Mouse (Mus musculus) midbrain, embryonic 12.5 days (tissue): ENCODE data around the gene Fam13a. TPM values are rescaled to one million over a fixed set of nuclear protein-coding genes. Genes with fewer than 3 reads are reported as not detected.

Experiments used
- ATAC-seq: fragments of 200-750 bp; cut with Nextera tagmentation; 2 replicates; pipeline ENCODE4 v1.8.0; 2017; ENCODE audit warnings: low read depth, moderate TSS enrichment, moderate library complexity; ENCODE audit not compliant: low FRiP score
- H3K27ac ChIP-seq: fragments of 300-500 bp; sonication (generic); replicated peaks from 2 replicates; pipeline ENCODE4 v1.5.1; 2016; ENCODE audit warnings: mild to moderate bottlenecking
- H3K27me3 ChIP-seq: fragments of 300-500 bp; sonication (generic); 2 replicates; pipeline ENCODE4 v1.6.1; 2016; ENCODE audit warnings: mild to moderate bottlenecking
- H3K36me3 ChIP-seq: fragments of 300-500 bp; sonication (generic); 2 replicates; pipeline ENCODE4 v1.6.1; 2016
- H3K4me1 ChIP-seq: fragments of 300-500 bp; sonication (generic); 2 replicates; pipeline ENCODE4 v1.6.1; 2016
- H3K4me2 ChIP-seq: fragments of 300-500 bp; sonication (generic); replicated peaks from 2 replicates; pipeline ENCODE4 v1.6.1; 2016; ENCODE audit warnings: mild to moderate bottlenecking, moderate library complexity
- H3K4me3 ChIP-seq: fragments of 300-500 bp; sonication (generic); 2 replicates; pipeline ENCODE4 v1.5.1; 2016; ENCODE audit warnings: mild to moderate bottlenecking
- H3K9ac ChIP-seq: fragments of 300-500 bp; sonication (generic); replicated peaks from 2 replicates; pipeline ENCODE4 v1.6.1; 2016; ENCODE audit warnings: mild to moderate bottlenecking, moderate library complexity
- H3K9me3 ChIP-seq: fragments of 300-500 bp; sonication (generic); 2 replicates; pipeline ENCODE4 v1.6.1; 2016; ENCODE audit warnings: mild to moderate bottlenecking
- WGBS: fragments of 180-500 bp; shearing (Covaris S2); methylation state at CpG from one replicate; pipeline ENCODE4 v1.1.7; 2016; 5-methylcytosine and 5-hydroxymethylcytosine counted together
- polyA plus RNA-seq: library from polyadenylated mRNA; unstranded; fragments of >200 nt; fragmentation: Nextera tagmentation; extraction: Ambion mirVana; gene quantifications from 2 replicates; pipeline ENCODE4 v1.2.1, GENCODE M21; 2016

The Fam13a gene
- polyA plus RNA-seq, 1 experiment from 2014 or later: 6.2 TPM

DNA sequence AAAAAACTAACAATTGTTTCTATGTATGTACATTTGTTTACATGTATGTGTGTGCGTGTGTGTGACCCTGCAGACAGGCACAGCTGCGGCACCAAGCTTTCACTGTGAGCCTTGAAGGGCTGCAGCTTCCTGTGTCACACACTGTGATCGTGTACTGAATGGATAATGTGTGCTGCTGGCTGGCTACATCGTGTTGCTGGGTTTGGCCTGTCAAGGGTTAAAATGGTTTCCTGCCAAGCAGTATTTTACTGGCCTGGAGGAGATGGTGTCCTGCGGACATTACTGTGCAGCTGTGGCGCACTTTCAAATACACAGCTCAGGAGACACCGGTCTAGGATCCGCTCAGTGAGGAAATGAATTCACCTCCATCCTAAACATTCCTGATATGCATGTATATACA lies 121.2 kb downstream of the Fam13a start:
- Histone ChIP-seq H3K27me3 (no peaks in the 10 kb centered on the region), H3K4me1 (no peaks in the 10 kb centered on the region), H3K27ac (peak overlapping the region; percentile 69), H3K9me3 (peaks cover 8% of the 10 kb centered on the region), H3K9ac (no peak overlapping the region), H3K4me3 (no peak overlapping the region), H3K36me3 (peaks cover 10% of the 10 kb centered on the region; the same call in 1 of the 2 replicates), H3K4me2 (peak overlapping the region; percentile 22)
- peak; percentile 87 for ATAC-seq
- 32% methylated on average over 8 of the region's 8 CpGs for WGBS

- Histone ChIP-seq H3K36me3 (0 out of 2 replicates have a peak, but pooled peaks cover 2% of the 10 kb centered on the region), H3K9ac (no peak overlapping the region), H3K27me3 (no peaks in the 10 kb centered on the region), H3K4me3 (no peak overlapping the region), H3K9me3 (no peaks in the 10 kb centered on the region), H3K4me2 (no peak overlapping the region), H3K4me1 (no peaks in the 10 kb centered on the region; the same call in 1 of the 2 replicates), H3K27ac (no peak overlapping the region)
- WGBS: 80% methylated on average over 7 of the region's 7 CpGs
- no peak for ATAC-seq
Observed at GRCm38 (mm10) chr6:58900536-58900935, 123.8 kb downstream of the Fam13a start.

DNA sequence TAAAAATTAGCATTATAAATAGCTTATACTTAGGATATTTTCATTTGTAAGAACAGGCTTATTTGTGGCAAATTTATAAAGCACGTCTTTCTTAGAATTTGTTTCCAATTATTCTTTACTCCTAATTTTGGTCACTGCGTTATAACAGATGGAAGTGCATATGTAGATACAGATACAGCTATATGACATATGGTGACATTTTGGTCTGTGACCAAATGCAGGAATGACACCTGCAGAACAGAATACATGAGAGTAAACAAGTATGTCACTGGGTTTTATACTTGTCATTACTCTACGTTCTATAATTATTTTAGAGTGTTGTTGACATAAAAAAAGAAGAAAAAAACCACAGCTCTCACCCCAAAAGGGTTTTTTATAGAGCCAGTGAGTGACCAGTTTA lies 125.3 kb downstream of the Fam13a start:
- Histone ChIP-seq H3K36me3 (0 out of 2 replicates have a peak, but pooled peaks cover 7% of the 10 kb centered on the region), H3K27me3 (no peaks in the 10 kb centered on the region), H3K4me3 (no peak overlapping the region), H3K27ac (no peak overlapping the region), H3K4me2 (no peak overlapping the region), H3K9ac (no peak overlapping the region), H3K9me3 (no peaks in the 10 kb centered on the region), H3K4me1 (no peaks in the 10 kb centered on the region; the same call in 1 of the 2 replicates)
- WGBS: 89% methylated on average over 3 of the region's 3 CpGs
- no peak for ATAC-seq

DNA sequence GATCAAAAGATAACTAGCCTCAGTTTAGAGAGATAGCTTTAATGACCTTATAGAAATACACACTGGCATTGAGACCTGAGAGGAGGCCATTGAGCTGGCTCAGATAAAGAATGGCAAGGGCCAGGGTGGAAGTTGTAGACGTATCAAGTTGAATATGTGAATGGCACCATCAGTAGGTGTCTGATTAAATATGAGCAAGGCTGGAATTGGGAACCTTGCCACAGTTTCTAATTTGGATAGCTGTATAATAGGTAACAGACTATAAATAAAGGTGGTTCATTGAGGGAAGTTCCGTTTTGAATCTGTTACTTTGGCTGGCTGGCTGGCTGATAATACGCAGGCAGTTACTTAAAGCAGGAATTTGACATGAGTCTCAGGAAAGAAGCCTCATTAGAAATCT lies 127.7 kb downstream of the Fam13a start:
- Histone ChIP-seq H3K4me1 (no peaks in the 10 kb centered on the region; the same call in 1 of the 2 replicates), H3K36me3 (0 out of 2 replicates have a peak, but pooled peaks cover 7% of the 10 kb centered on the region), H3K4me3 (no peak overlapping the region), H3K9ac (no peak overlapping the region), H3K27me3 (no peaks in the 10 kb centered on the region), H3K9me3 (no peaks in the 10 kb centered on the region), H3K4me2 (no peak overlapping the region), H3K27ac (no peak overlapping the region)
- WGBS: 90% methylated on average over 3 of the region's 3 CpGs
- ATAC-seq: no peak

GRCm38 (mm10) chr6:58894994-58895393 lies 129.4 kb downstream of the Fam13a start:
- H3K4me1 ChIP-seq: no peaks in the 10 kb centered on the region; the same call in 1 of the 2 replicates

GRCm38 (mm10) chr6:58893307-58893706 lies 131.0 kb downstream of the Fam13a start:
- no peak overlapping the region for H3K27ac ChIP-seq
- no peaks in the 10 kb centered on the region for H3K9me3 ChIP-seq
- H3K4me1 ChIP-seq: no peaks in the 10 kb centered on the region; the same call in 1 of the 2 replicates
- no peak overlapping the region for H3K4me3 ChIP-seq
- no peak overlapping the region for H3K4me2 ChIP-seq
- H3K9ac ChIP-seq: no peak overlapping the region
- peaks cover 12% of the 10 kb centered on the region; the same call in 1 of the 2 replicates for H3K36me3 ChIP-seq
- no peaks in the 10 kb centered on the region for H3K27me3 ChIP-seq
- WGBS: 93% methylated on average over 6 of the region's 6 CpGs
- ATAC-seq: no peak

More at GRCm38 (mm10) chr6:58894994-58895393, 129.4 kb downstream of the Fam13a start:
- WGBS: 92% methylated on average over 4 of the region's 4 CpGs
- Histone ChIP-seq H3K4me2 (no peak overlapping the region), H3K36me3 (0 out of 2 replicates have a peak, but pooled peaks cover 7% of the 10 kb centered on the region), H3K27me3 (no peaks in the 10 kb centered on the region), H3K9ac (no peak overlapping the region), H3K27ac (no peak overlapping the region), H3K9me3 (no peaks in the 10 kb centered on the region), H3K4me3 (no peak overlapping the region)
- no peak for ATAC-seq

- Histone ChIP-seq H3K9ac (no peak overlapping the region), H3K4me2 (no peak overlapping the region), H3K27ac (no peak overlapping the region), H3K9me3 (no peaks in the 10 kb centered on the region), H3K4me3 (no peak overlapping the region), H3K36me3 (peaks cover 5% of the 10 kb centered on the region; the same call in 1 of the 2 replicates), H3K4me1 (no peaks in the 10 kb centered on the region), H3K27me3 (no peaks in the 10 kb centered on the region)
- 92% methylated on average over 3 of the region's 3 CpGs for WGBS
- ATAC-seq: no peak
Observed at GRCm38 (mm10) chr6:58889917-58890316, 134.4 kb downstream of the Fam13a start.

- no peak overlapping the region for H3K9ac ChIP-seq
- no peaks in the 10 kb centered on the region for H3K4me1 ChIP-seq
- no peaks in the 10 kb centered on the region for H3K27me3 ChIP-seq
- H3K4me3 ChIP-seq: no peak overlapping the region
- ATAC-seq: no peak
- H3K9me3 ChIP-seq: no peaks in the 10 kb centered on the region
- no peak overlapping the region for H3K27ac ChIP-seq
- no peak overlapping the region for H3K4me2 ChIP-seq
- H3K36me3 ChIP-seq: 0 out of 2 replicates have a peak, but pooled peaks cover 6% of the 10 kb centered on the region
- WGBS: 80% methylated on average over 6 of the region's 6 CpGs
Observed at GRCm38 (mm10) chr6:58882271-58882670, 142.1 kb downstream of the Fam13a start.

Other genes with a start within 250 kb of the Fam13a start
- gene Herc3, start 193.1 kb downstream of the Fam13a start, polyA plus RNA-seq: 15.9 and 17.3 TPM in 2 replicates
- gene Nap1l5, start 117.5 kb downstream of the Fam13a start, polyA plus RNA-seq: 63.2 and 64.3 TPM in 2 replicates
- gene Tigd2, start 184.3 kb upstream of the Fam13a start, polyA plus RNA-seq: 10.0 and 10.5 TPM in 2 replicates